In genomic region chr2:30618487-30619248, GRCm38 (mm10) we compare ENCODE assay signal across 8 mouse cellular contexts. TPM values are rescaled to one million over a fixed set of nuclear protein-coding genes. Genes with fewer than 3 reads are reported as not detected.
DNase-seq lines count a peak whose midpoint lies in the region; ATAC-seq and TF ChIP-seq lines count a peak whose summit lies in the region.

No protein-coding gene starts in this region.

- TF ChIP-seq CTCF in Patski (IDR thresholded peaks at IDR 0.05), result no peak

- H3K4me1 ChIP-seq in embryonic facial prominence, embryonic 15.5 days, result peaks cover 33% of the 10 kb centered on the region
- H3K4me1 ChIP-seq in liver, embryonic 16.5 days (ENCODE audit: control insufficient read depth, low read depth, low read length), result peaks cover 7% of the 10 kb centered on the region; the same call in 1 of the 2 replicates

- DNase-seq in Patski (ENCODE audit: low read depth, low spot score) (peak; percentile 90), MN1 (ENCODE audit: low spot score) (no peak)
- peak; percentile 88 to 96 for DNase-seq in kidney, adult 8-10 months
- no peak for DNase-seq in spleen, adult 12 weeks (ENCODE audit: low spot score)
- no peak for DNase-seq in adrenal gland, adult 8-10 months
- no peak for DNase-seq in natural killer cell, adult 2 months (ENCODE audit: low spot score in 2 of 2)

- ATAC-seq in Patski, result peak; percentile 68
- ATAC-seq in embryonic facial prominence, embryonic 15.5 days (ENCODE audit: insufficient number of reproducible peaks, low FRiP score, low TSS enrichment, low read depth), result no peak
- ATAC-seq in liver, embryonic 16.5 days (ENCODE audit: low read depth), result peak; percentile 74

- in situ Hi-C loops in Patski (cut with MboI; ENCODE audit: low pct_unique_long_range_greater_than_20kb), result loop anchor here (25.0 kb wide), 1 partner anchor 319 kb away; the partner anchor contains the start of gene Ptges

- CTCF ChIA-PET in Patski (lab: Charles Lee), result interaction anchor here (1.0 kb wide), 1 partner anchor 34 kb away, joined by 6 read pairs; no protein-coding TSS in a partner anchor

- no peak overlapping the region for H3K9ac ChIP-seq in embryonic facial prominence, embryonic 15.5 days
- H3K9ac ChIP-seq in liver, embryonic 16.5 days (ENCODE audit: low read depth, low read length), result no peak overlapping the region

- H3K27ac ChIP-seq in embryonic facial prominence, embryonic 15.5 days (replicated peaks), result peak overlapping the region; percentile 73
- 0 out of 2 replicates have a peak overlapping the region, but pooled peaks have one; percentile 23 for H3K27ac ChIP-seq in liver, embryonic 16.5 days (ENCODE audit: low read length)

- H3K4me3 ChIP-seq in embryonic facial prominence, embryonic 15.5 days (replicated peaks), result no peak overlapping the region
- no peak overlapping the region for H3K4me3 ChIP-seq in liver, embryonic 16.5 days (ENCODE audit: low read depth, low read length)

- 44% methylated on average over 6 of the region's 6 CpGs for WGBS in embryonic facial prominence, embryonic 15.5 days
- 42% methylated on average over 6 of the region's 6 CpGs for WGBS in liver, embryonic 16.5 days (ENCODE audit: insufficient replicate concordance)

- H3K4me2 ChIP-seq in embryonic facial prominence, embryonic 15.5 days (replicated peaks), result no peak overlapping the region
- no peak overlapping the region for H3K4me2 ChIP-seq in liver, embryonic 16.5 days (ENCODE audit: low read depth, low read length)

- H3K9me3 ChIP-seq in embryonic facial prominence, embryonic 15.5 days (replicated peaks), result no peaks in the 10 kb centered on the region
- H3K9me3 ChIP-seq in liver, embryonic 16.5 days (replicated peaks; ENCODE audit: control insufficient read depth, low read length), result no peaks in the 10 kb centered on the region

- POLR2A ChIA-PET in Patski (lab: Charles Lee), result interaction anchor here (0.7 to 1.5 kb wide), 3 partner anchors 22 to 102 kb away, joined by 3 to 6 read pairs (median 4); no protein-coding TSS in a partner anchor

- no peaks in the 10 kb centered on the region for H3K36me3 ChIP-seq in embryonic facial prominence, embryonic 15.5 days
- no peaks in the 10 kb centered on the region for H3K36me3 ChIP-seq in liver, embryonic 16.5 days (ENCODE audit: control insufficient read depth, insufficient read depth)

- H3K27me3 ChIP-seq in Patski, result no peaks in the 10 kb centered on the region
- H3K27me3 ChIP-seq in embryonic facial prominence, embryonic 15.5 days, result no peaks in the 10 kb centered on the region
- no peaks in the 10 kb centered on the region for H3K27me3 ChIP-seq in liver, embryonic 16.5 days (ENCODE audit: control insufficient read depth, insufficient read depth, low read depth, low read length)

RNA-seq across cellular contexts. Expression of gene Cstad, which starts 23.8 kb away (rescaled TPM):
- 2.3 TPM for polyA plus RNA-seq in Patski (2021)
- 1.8 and 3.2 TPM in 2 replicates for polyA plus RNA-seq in embryonic facial prominence, embryonic 15.5 days (2015; fragmentation: Nextera tagmentation; extraction: Ambion mirVana)
- 0.15 TPM in 1 of 2 replicates, not detected in the other for polyA plus RNA-seq in liver, embryonic 16.5 days (2015; fragmentation: Nextera tagmentation; extraction: Ambion mirVana)
- total RNA-seq in adrenal gland, adult 8-10 months (2022), result 1 to 10 TPM in 3 of 4 experiments, under 1 TPM in 1; 0.81 to 7.0 (median 4.1) TPM

Comparison
In these comparisons a context has a peak if more than half of its experiments do, and no peak if none do; other contexts are left out.
1. DNase-seq: peak in Patski (single experiment) and kidney, adult 8-10 months (2 of 2); none in spleen, adult 12 weeks (single experiment), MN1 (single experiment), adrenal gland, adult 8-10 months (single experiment) and natural killer cell, adult 2 months (0 of 2).